Mouse (Mus musculus) frontal cortex, postnatal 36 days (tissue): ENCODE measurements around the gene Pex16.

Experiments used
- DNase-seq, 2 experiments: peaks; one replicate each; pipeline ENCODE4 v3.0.0; 2022; ENCODE audit warnings: low spot score in 2 of 2

The Pex16 gene

DNA sequence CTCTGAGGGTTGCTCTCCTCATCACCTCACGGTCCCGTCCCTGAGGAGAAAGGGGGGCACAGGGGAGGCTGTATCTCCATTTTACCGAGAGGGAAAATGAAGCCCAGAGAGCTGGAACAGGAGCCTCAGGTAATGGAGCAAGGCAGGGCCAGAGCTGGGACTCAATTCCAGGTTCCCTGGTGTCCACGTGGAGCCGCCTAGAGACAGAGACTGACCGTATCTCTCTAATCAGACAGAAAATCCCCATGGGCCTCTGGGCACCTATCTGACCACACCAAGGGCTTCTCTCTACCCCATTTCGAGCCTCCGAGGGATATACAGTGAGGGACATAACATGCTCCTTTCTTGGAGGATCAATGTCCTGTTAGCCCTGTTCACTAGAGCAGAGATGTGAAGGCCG lies 48.7 kb downstream of the Pex16 start:
- no peak for DNase-seq

DNA sequence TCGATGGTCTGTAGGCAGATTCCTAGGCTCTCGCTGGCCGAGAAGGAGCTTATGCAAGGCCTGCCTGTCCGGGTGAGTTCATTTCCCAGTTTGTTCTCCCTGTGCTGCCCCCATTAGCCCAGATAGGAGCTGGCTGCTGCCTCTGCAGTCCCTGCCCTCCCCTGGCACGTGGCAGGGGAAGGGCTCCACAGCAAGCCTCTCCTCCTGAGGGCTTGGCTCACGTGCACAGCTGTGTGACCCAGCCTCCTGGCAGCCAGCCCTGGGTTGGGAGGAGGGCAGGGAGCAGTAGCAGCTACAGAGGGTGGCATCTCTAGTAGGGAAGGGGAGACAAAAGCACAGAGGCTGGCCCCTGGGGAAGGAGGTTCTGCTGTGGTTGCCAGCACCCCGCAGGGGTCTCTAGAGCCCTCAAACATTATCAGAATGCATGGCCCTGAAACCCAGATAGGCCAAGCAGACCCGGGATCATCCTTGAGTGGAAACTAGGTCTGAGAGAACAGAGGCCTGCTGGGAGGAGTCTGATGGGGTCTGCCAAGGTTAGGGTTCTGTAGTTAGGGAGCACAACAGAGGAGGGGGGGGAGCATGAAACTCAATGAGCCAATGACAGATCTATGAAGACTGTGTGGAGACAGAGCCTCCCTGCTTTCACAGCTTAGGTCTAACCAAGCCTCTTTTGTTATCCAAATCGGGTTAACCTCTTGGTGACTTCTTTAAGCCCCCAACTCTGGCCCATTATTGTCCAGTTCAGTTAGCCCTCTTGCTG lies 49.4 kb downstream of the Pex16 start:
- DNase-seq, result peak; percentile 80 to 90

DNA sequence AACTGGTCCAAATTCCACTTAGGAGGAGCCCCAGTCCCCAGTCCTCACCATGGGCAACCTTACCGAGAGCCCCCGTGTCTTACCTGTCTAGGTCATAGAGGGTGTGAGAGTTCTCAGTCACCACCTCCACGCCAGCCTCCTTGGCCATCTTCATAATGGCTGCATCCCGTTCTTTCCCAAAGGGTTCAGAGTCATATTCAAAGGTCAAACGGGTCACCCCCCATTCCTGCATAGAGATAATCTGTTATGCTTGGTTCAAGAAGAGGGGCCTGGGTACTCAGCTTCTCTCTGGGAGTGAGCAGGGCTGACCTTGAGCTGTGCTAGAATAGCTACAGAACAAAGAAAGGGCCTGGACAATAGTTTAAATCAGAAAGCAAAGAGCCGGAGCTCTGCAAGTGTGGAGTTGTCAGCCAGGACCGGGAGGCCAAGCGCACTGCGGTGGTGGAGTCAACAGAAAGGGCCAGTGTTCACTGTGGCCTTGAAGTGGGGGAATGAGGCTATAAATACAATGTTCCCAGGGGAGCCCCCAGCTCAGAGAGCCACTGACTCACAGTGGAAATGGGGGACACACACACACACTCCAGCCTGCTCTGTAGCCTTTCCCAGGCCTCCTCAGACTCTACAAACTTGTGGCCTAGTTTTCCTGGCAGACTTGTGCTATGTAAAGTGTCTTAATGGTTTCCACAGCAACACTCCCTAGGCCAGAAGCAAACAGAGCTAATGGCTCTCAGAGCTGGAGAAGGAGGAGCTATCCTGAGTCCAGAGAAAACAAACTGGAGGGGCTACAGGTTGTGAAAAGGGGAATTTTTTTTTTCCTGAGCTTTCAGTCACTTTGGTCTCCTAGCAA lies 50.2 kb downstream of the Pex16 start:
- no peak for DNase-seq

DNA sequence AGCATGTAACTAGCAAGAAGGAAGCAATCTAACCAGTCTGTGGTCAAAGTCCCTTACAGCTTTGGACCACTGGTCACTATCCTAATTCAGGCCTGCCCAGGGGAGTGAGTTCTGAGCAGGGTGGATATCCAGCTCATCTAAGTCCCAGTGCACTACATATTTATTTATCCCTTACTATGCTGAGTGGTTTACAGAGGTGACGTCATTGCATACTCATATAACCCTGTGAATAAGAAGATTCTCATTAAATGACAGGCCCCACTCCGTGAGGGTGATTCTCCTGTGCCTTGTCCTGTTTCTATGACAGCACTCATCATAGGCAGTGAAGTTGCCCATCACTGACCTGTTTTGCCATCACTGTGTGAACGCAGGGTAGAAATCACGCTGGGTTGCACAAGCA lies 50.9 kb downstream of the Pex16 start:
- no peak for DNase-seq

DNA sequence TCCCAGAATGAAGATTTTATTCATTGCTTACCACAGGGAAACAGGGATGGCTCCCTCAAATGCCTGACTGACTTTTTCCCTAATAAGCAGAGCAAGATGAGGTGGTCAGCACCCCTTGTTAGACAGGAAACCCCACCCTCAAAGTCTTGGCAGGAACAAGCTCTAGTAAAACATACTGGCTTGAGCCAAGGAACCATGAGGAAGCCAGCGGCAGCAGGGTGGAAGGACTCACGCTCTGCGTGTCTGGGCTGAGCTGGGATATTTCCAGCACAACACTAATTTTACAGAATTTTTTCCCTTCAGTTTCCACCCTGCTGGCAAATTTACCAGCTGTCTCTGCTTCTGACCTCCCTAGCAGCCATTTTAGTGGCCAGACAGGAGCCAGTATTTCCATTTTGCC lies 52.0 kb downstream of the Pex16 start:
- DNase-seq, result no peak

DNA sequence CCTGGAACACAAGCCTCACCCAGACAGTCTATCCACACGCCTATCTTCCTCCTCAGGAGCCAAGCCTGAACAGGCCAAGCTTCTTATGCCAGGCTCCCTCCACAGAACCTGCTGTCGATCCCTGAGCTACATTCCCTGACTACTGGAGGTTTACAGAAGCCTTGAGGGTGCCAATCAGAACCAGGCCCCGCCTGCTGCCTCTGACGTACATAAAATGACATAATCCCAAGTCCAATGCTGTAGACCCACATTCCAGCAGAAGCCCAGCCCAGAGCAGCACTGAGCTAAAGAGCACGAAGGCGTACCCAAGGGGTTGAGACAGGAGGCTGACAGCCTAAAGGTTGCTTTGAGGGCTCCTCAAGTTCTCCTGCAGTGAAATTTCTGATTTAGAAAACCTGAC lies 53.4 kb downstream of the Pex16 start:
- DNase-seq, result peak; percentile 82 to 92

DNA sequence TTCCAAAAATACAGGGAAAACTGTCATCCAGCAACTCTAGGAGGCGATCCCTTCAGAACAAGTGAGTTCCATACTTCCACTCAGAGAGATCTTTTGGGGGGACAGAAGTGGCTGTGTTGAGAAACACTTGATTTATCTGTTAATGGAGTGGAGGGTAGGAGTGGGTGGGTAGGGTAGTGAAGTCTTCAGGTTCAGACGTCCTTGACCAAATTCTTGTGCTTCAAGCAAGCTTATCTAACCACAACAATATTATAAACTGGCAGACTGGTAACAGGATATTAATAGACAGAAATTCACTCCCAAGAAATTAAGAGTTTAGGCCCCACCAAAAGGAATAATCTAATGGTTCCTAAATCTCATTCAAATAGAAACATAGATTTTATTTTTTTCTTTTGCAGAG lies 55.6 kb downstream of the Pex16 start:
- DNase-seq, result no peak
